Mouse (Mus musculus) liver, adult 2 months (tissue): ENCODE results near the gene Olfr547.

Source experiments
- CTCF ChIP-seq: fragments of 200-500 bp; IDR thresholded peaks from 2 replicates; pipeline ENCODE4 v1.5.1; 2011; ENCODE audit warnings: low read depth, low read length, control low read depth
- POLR2A ChIP-seq: fragments of 200-500 bp; IDR thresholded peaks from 2 replicates; pipeline ENCODE4 v1.6.1; 2011; ENCODE audit warnings: low read length, control low read depth; ENCODE audit not compliant: insufficient read depth; ENCODE audit errors: extremely low read depth

DNA sequence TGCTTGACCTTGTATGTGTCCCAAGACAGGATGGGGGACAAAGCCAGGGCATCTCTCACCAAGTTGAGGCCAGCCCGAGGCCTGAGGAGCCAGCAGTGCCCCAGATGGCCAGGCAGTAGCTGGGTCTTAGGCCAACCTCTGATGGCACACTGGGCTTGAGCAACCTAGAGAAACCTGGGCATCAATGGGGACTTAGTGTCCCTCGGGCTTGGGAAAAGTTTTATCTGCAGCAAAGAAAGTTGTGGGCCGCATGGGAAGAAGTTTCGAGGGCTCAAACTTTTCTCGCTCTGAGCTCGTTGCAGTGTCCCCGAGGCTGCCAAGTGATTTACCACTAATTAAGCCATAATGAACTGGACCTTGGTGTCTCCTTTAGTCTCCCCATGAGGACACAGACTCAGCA is 24.8 kb upstream of the Olfr547 start:
- TF ChIP-seq CTCF, result no peak
- TF ChIP-seq POLR2A, result no peak
